Mouse (Mus musculus) cortical plate, adult 2 months (tissue): Measurements from ENCODE around the gene Myh7. TPM values are rescaled to one million over a fixed set of nuclear protein-coding genes. Genes with fewer than 3 reads are reported as not detected.

Experiments
- H3K27ac ChIP-seq: fragments of 200-500 bp; 2 replicates; pipeline ENCODE4 v1.5.1; 2012; ENCODE audit warnings: low read length, control low read depth, inconsistent platforms; ENCODE audit not compliant: insufficient read depth
- H3K4me1 ChIP-seq: fragments of 200-500 bp; 2 replicates; pipeline ENCODE4 v1.6.1; 2011; ENCODE audit warnings: low read length; ENCODE audit not compliant: control insufficient read depth, insufficient read depth
- H3K4me3 ChIP-seq: fragments of 200-500 bp; 2 replicates; pipeline ENCODE4 v1.5.1; 2011; ENCODE audit warnings: mild to moderate bottlenecking, low read length, control low read depth; ENCODE audit not compliant: insufficient read depth
- CTCF ChIP-seq: fragments of 200-500 bp; IDR thresholded peaks from 2 replicates; pipeline ENCODE4 v1.5.1; 2011; ENCODE audit warnings: mild to moderate bottlenecking, control low read depth, low read length; ENCODE audit not compliant: insufficient read depth; ENCODE audit errors: extremely low read depth
- POLR2A ChIP-seq: fragments of 200-500 bp; IDR thresholded peaks from 2 replicates; pipeline ENCODE4 v1.6.1; 2011; ENCODE audit warnings: mild to moderate bottlenecking, low read length, control low read depth; ENCODE audit not compliant: insufficient read depth; ENCODE audit errors: extremely low read depth
- polyA plus RNA-seq: library from polyadenylated mRNA; depleted of rRNA; stranded (reverse); fragments of >200 nt; gene quantifications from 2 replicates; pipeline ENCODE4 v1.2.3, GENCODE M21; 2012

Gene Myh7
- polyA plus RNA-seq, 1 experiment: 29.0 TPM

- TF ChIP-seq POLR2A: no peak
- TF ChIP-seq CTCF: peak; percentile 79
Observed at GRCm38 (mm10) chr14:54939434-54940175, 54.8 kb downstream of the Myh7 start.

GRCm38 (mm10) chr14:54938431-54939219 is 55.8 kb downstream of the Myh7 start:
- no peak for TF ChIP-seq CTCF
- TF ChIP-seq POLR2A: no peak
- Histone ChIP-seq H3K27ac (no peak overlapping the region), H3K4me1 (no peaks in the 10 kb centered on the region), H3K4me3 (no peak overlapping the region)

More at GRCm38 (mm10) chr14:54939434-54940175, 54.8 kb downstream of the Myh7 start:
- H3K4me1 ChIP-seq: no peaks in the 10 kb centered on the region
- H3K27ac ChIP-seq: no peak overlapping the region
- H3K4me3 ChIP-seq: no peak overlapping the region

GRCm38 (mm10) chr14:54937361-54938182 is 56.9 kb downstream of the Myh7 start:
- no peaks in the 10 kb centered on the region for H3K4me1 ChIP-seq
- 0 out of 2 replicates have a peak overlapping the region, but pooled peaks have one; percentile 29 for H3K27ac ChIP-seq
- H3K4me3 ChIP-seq: peak overlapping the region; percentile 23
- TF ChIP-seq POLR2A (no peak), CTCF (no peak)

- no peak for TF ChIP-seq CTCF
- no peak for TF ChIP-seq POLR2A
- Histone ChIP-seq H3K4me3 (peak overlapping the region; percentile 23), H3K4me1 (no peaks in the 10 kb centered on the region), H3K27ac (peak overlapping the region; percentile 92; the same call in 1 of the 2 replicates)
Observed at GRCm38 (mm10) chr14:54936831-54937160, 57.6 kb downstream of the Myh7 start.

GRCm38 (mm10) chr14:54935904-54936830 is 58.3 kb downstream of the Myh7 start, which contains the start of gene Cmtm5:
TSS of gene Cmtm5 (plus strand) at chr14:54936261.
- Histone ChIP-seq H3K4me3 (peak within 1 kb of the TSS; percentile 23), H3K27ac (peak within 1 kb of the TSS; percentile 92), H3K4me1 (no peaks in the 10 kb centered on the region)
- TF ChIP-seq POLR2A: no peak; the same call in 1 of the 2 replicates
- TF ChIP-seq CTCF: no peak

GRCm38 (mm10) chr14:54932645-54933150 is 61.7 kb downstream of the Myh7 start, which contains the start of gene Il25:
TSS of gene Il25 (plus strand) at chr14:54932695.
- Histone ChIP-seq H3K4me3 (no peak within 1 kb of the TSS), H3K27ac (no peak within 1 kb of the TSS), H3K4me1 (no peaks in the 10 kb centered on the region)
- TF ChIP-seq POLR2A: no peak
- TF ChIP-seq CTCF: no peak

GRCm38 (mm10) chr14:54930431-54930830 is 64.0 kb downstream of the Myh7 start:
- Histone ChIP-seq H3K4me1 (no peaks in the 10 kb centered on the region), H3K27ac (no peak overlapping the region), H3K4me3 (no peak overlapping the region)
- no peak for TF ChIP-seq CTCF
- TF ChIP-seq POLR2A: no peak

GRCm38 (mm10) chr14:54929801-54930200 is 64.6 kb downstream of the Myh7 start:
- no peak overlapping the region for H3K27ac ChIP-seq
- no peak overlapping the region for H3K4me3 ChIP-seq
- H3K4me1 ChIP-seq: no peaks in the 10 kb centered on the region
- TF ChIP-seq POLR2A (no peak), CTCF (no peak)

- no peak overlapping the region; the same call in 1 of the 2 replicates for H3K4me3 ChIP-seq
- TF ChIP-seq POLR2A (no peak), CTCF (no peak)
- no peaks in the 10 kb centered on the region for H3K4me1 ChIP-seq
- H3K27ac ChIP-seq: 0 out of 2 replicates have a peak overlapping the region, but pooled peaks have one; percentile 54
Observed at GRCm38 (mm10) chr14:54927296-54927695, 67.1 kb downstream of the Myh7 start.
